Mouse (Mus musculus): ENCODE measurements at regions not wholly inside any gene's neighbourhood (a gene's known extent, or its start where the extent isn't known, plus 50 kb on each side); places are given as distances from the start of the nearest gene placed in this dataset.

DNA sequence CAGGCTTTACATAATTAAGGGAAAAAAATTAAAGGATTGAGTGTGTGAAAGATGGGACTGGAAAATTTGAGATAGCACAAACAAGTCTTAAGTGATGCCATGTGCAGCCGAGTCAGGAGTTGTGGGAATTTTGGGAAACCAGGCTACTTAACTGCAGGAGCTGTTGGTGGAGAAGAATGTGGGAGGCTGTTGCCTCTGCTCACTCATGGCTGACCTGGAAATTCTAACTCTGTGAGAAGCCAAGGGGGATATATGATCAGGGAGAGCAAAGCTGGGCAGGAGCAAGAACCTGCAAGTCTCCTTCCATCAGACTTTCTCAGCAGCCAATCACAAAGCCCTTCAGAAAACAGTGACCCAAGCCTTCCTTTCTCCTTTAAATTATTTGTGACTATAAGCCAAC is 1184.0 kb upstream of the 1700008P02Rik start:
- no peak for TF ChIP-seq CTCF (conservative IDR thresholded peaks at IDR 0.05 in 1 of 2, IDR thresholded peaks at IDR 0.05 in 1 of 2; ENCODE audit: low read depth in 2 of 2, low read length in 2 of 2)
- no peak for TF ChIP-seq MAFK (IDR thresholded peaks at IDR 0.05; ENCODE audit: insufficient replicate concordance, low read length)
- TF ChIP-seq JUND (conservative IDR thresholded peaks at IDR 0.05; ENCODE audit: low read depth, low read length), result no peak
- no peak for TF ChIP-seq ELF1 (IDR thresholded peaks at IDR 0.05; ENCODE audit: low read depth, low read length)
- TF ChIP-seq POLR2A (IDR thresholded peaks at IDR 0.05; ENCODE audit: low read depth, low read length), result no peak
- no peak for TF ChIP-seq USF2 (conservative IDR thresholded peaks at IDR 0.05; ENCODE audit: low read depth, low read length)
- no peak for TF ChIP-seq MXI1 (IDR thresholded peaks at IDR 0.05; ENCODE audit: low read depth, low read length)
- TF ChIP-seq CHD1 (IDR thresholded peaks at IDR 0.05; ENCODE audit: low read depth, low read length), result no peak

All from CH12.LX (cell line).